In genomic region chr3:89300514-89300913, GRCm38 (mm10) we compare ENCODE assay signal across 21 mouse cellular contexts. TPM values are rescaled to one million over a fixed set of nuclear protein-coding genes. Genes with fewer than 3 reads are reported as not detected.
A peak's percentile ranks its signal among the peaks of the same experiment; 100 is the strongest.
DNase-seq lines count a peak whose midpoint lies in the region; ATAC-seq and TF ChIP-seq lines count a peak whose summit lies in the region.
"Had no signal": no experiment of that assay in that cellular context is flagged by ENCODE, and none has a peak within 500 bp of the region (broad histone marks: within the 10 kb centered on the region; RNA-seq: fewer than 3 reads in every experiment).

No protein-coding gene starts in this region.

- no peak overlapping the region for H3K4me2 ChIP-seq in heart, embryonic 12.5 days
- no peak overlapping the region for H3K4me2 ChIP-seq in intestine, embryonic 16.5 days (ENCODE audit: low read depth, low read length)
- no peak overlapping the region for H3K4me2 ChIP-seq in forebrain, embryonic 16.5 days (ENCODE audit: low read length)

- intact Hi-C loops in heart, adult 2 months (cut with DNase I), result no loop called here
- intact Hi-C loops in left cerebral cortex, adult 2 months (cut with DNase I), result no loop called here
- intact Hi-C loops in left cerebral cortex, postnatal 10 days (cut with DNase I), result no loop called here

- TF ChIP-seq CTCF in heart, adult 2 months (IDR thresholded peaks at IDR 0.05), result peak; percentile 52
- TF ChIP-seq CTCF in left cerebral cortex, adult 2 months (IDR thresholded peaks at IDR 0.05), result peak; percentile 7
- TF ChIP-seq CTCF in ES-Bruce4 (IDR thresholded peaks at IDR 0.05; ENCODE audit: low read depth, low read length), result peak; percentile 1

- no peak overlapping the region for H3K27ac ChIP-seq in heart, adult 2 months
- no peak overlapping the region for H3K27ac ChIP-seq in heart, embryonic 12.5 days (ENCODE audit: poor library complexity, severe bottlenecking)
- no peak overlapping the region for H3K27ac ChIP-seq in left cerebral cortex, adult 2 months
- no peak overlapping the region for H3K27ac ChIP-seq in ES-Bruce4 (ENCODE audit: insufficient read depth, low read length)
- H3K27ac ChIP-seq in intestine, embryonic 16.5 days (ENCODE audit: low read length), result peak overlapping the region; percentile 76
- no peak overlapping the region for H3K27ac ChIP-seq in forebrain, embryonic 16.5 days (ENCODE audit: low read length)
- H3K27ac ChIP-seq: forebrain, embryonic 15.5 days; hindbrain, embryonic 15.5 days; limb, embryonic 12.5 days; macrophage had no signal

- no peak for ATAC-seq in heart, embryonic 12.5 days (ENCODE audit: insufficient number of reproducible peaks, low FRiP score)
- ATAC-seq in intestine, embryonic 16.5 days, result 0 out of 2 replicates have a peak, but pooled peaks have one; percentile 9
- ATAC-seq in forebrain, embryonic 16.5 days, result no peak
- ATAC-seq: forebrain, embryonic 15.5 days had no signal

- no peak for TF ChIP-seq POLR2A in heart, adult 2 months (IDR thresholded peaks at IDR 0.05; ENCODE audit: insufficient read depth, low read depth, low read length)
- TF ChIP-seq POLR2A in ES-Bruce4 (IDR thresholded peaks at IDR 0.05; ENCODE audit: insufficient read depth, low read length), result no peak

- no peaks in the 10 kb centered on the region for H3K27me3 ChIP-seq in heart, adult 2 months (ENCODE audit: control insufficient read depth, insufficient read depth, low read length)
- H3K27me3 ChIP-seq in heart, embryonic 12.5 days (replicated peaks), result 0 out of 2 replicates have a peak, but pooled peaks cover 9% of the 10 kb centered on the region
- H3K27me3 ChIP-seq in ES-Bruce4 (ENCODE audit: control insufficient read depth, insufficient read depth, low read length, poor library complexity, severe bottlenecking), result no peaks in the 10 kb centered on the region
- no peaks in the 10 kb centered on the region for H3K27me3 ChIP-seq in intestine, embryonic 16.5 days (replicated peaks; ENCODE audit: control insufficient read depth, insufficient read depth, low read length)
- peaks cover 5% of the 10 kb centered on the region; the same call in 1 of the 2 replicates for H3K27me3 ChIP-seq in forebrain, embryonic 16.5 days (replicated peaks; ENCODE audit: control insufficient read depth, insufficient read depth, low read length)
- H3K27me3 ChIP-seq: limb, embryonic 12.5 days had no signal

- TF ChIP-seq EP300 in heart, adult 2 months (IDR thresholded peaks at IDR 0.05; ENCODE audit: insufficient read depth, low read depth, low read length), result no peak
- TF ChIP-seq EP300 in ES-Bruce4 (IDR thresholded peaks at IDR 0.05; ENCODE audit: insufficient read depth, low read depth, low read length), result no peak

- H3K36me3 ChIP-seq in heart, adult 2 months (ENCODE audit: control insufficient read depth, insufficient read depth, low read length), result no peaks in the 10 kb centered on the region
- no peaks in the 10 kb centered on the region for H3K36me3 ChIP-seq in heart, embryonic 12.5 days
- H3K36me3 ChIP-seq in ES-Bruce4 (ENCODE audit: control insufficient read depth, insufficient read depth, low read length, poor library complexity, severe bottlenecking), result no peaks in the 10 kb centered on the region
- H3K36me3 ChIP-seq in intestine, embryonic 16.5 days (ENCODE audit: control insufficient read depth, insufficient read depth, low read length), result no peaks in the 10 kb centered on the region
- H3K36me3 ChIP-seq in forebrain, embryonic 16.5 days (ENCODE audit: control insufficient read depth, insufficient read depth), result no peaks in the 10 kb centered on the region
- H3K36me3 ChIP-seq: forebrain, embryonic 15.5 days; G1E; hindbrain, embryonic 15.5 days; limb, embryonic 12.5 days had no signal

- H3K79me2 ChIP-seq in heart, adult 2 months (replicated peaks; ENCODE audit: control insufficient read depth, insufficient read depth, low read length), result no peaks in the 10 kb centered on the region

- 77% methylated on average over 2 of the region's 2 CpGs for WGBS in heart, adult 2 months
- 61% methylated on average over 2 of the region's 2 CpGs for WGBS in heart, embryonic 12.5 days
- 69% methylated on average over 2 of the region's 2 CpGs for whole genome bisulfite sequencing in intestine, embryonic 16.5 days
- 78% methylated on average over 2 of the region's 2 CpGs for WGBS in forebrain, embryonic 16.5 days

- DNase-seq in heart, adult 2 months, result no peak
- DNase-seq in left cerebral cortex, adult 2 months (ENCODE audit: extremely low spot score in 1 of 2, low spot score in 2 of 2), result no peak
- no peak for DNase-seq in left cerebral cortex, postnatal 10 days (ENCODE audit: extremely low spot score in 1 of 2, low spot score in 2 of 2)
- no peak for DNase-seq in ovary, postnatal 10 days (ENCODE audit: low spot score)
- DNase-seq: B cell, adult 2 months; cerebellum, adult 11 months; cerebellum, postnatal 25 days; heart, adult 18-20 months; heart, postnatal 36 days; lung, adult 2 months; right cerebral cortex, postnatal 25 days had no signal

- no peak overlapping the region for H3K9ac ChIP-seq in heart, adult 2 months (ENCODE audit: low read depth, low read length)
- no peak overlapping the region for H3K9ac ChIP-seq in heart, embryonic 12.5 days
- H3K9ac ChIP-seq in ES-Bruce4 (ENCODE audit: low read depth, poor library complexity, severe bottlenecking), result no peak overlapping the region; the same call in 1 of the 2 replicates
- H3K9ac ChIP-seq in intestine, embryonic 16.5 days (ENCODE audit: low read depth, low read length), result no peak overlapping the region
- H3K9ac ChIP-seq in forebrain, embryonic 16.5 days (replicated peaks; ENCODE audit: low read depth, low read length), result no peak overlapping the region
- H3K9ac ChIP-seq: forebrain, embryonic 15.5 days; hindbrain, embryonic 15.5 days had no signal

- no peak overlapping the region for H3K4me3 ChIP-seq in heart, adult 2 months
- H3K4me3 ChIP-seq in heart, embryonic 12.5 days, result no peak overlapping the region
- H3K4me3 ChIP-seq in left cerebral cortex, adult 2 months, result no peak overlapping the region
- no peak overlapping the region for H3K4me3 ChIP-seq in ES-Bruce4 (ENCODE audit: low read depth, low read length)
- H3K4me3 ChIP-seq in intestine, embryonic 16.5 days (ENCODE audit: low read length), result no peak overlapping the region
- H3K4me3 ChIP-seq in forebrain, embryonic 16.5 days (replicated peaks; ENCODE audit: low read length), result no peak overlapping the region
- H3K4me3 ChIP-seq: forebrain, embryonic 15.5 days; hindbrain, embryonic 15.5 days had no signal

- H3K4me1 ChIP-seq in heart, adult 2 months (ENCODE audit: control insufficient read depth, insufficient read depth, low read length), result no peaks in the 10 kb centered on the region; the same call in 1 of the 2 replicates
- H3K4me1 ChIP-seq in heart, embryonic 12.5 days (replicated peaks), result peaks cover 6% of the 10 kb centered on the region
- H3K4me1 ChIP-seq in ES-Bruce4 (ENCODE audit: control insufficient read depth, insufficient read depth, low read length), result no peaks in the 10 kb centered on the region
- peaks cover 21% of the 10 kb centered on the region for H3K4me1 ChIP-seq in intestine, embryonic 16.5 days (ENCODE audit: control insufficient read depth, insufficient read depth, low read length)
- peaks cover 11% of the 10 kb centered on the region for H3K4me1 ChIP-seq in forebrain, embryonic 16.5 days (replicated peaks; ENCODE audit: control insufficient read depth, insufficient read depth, low read length)

- H3K9me3 ChIP-seq in heart, embryonic 12.5 days (replicated peaks), result no peaks in the 10 kb centered on the region
- no peaks in the 10 kb centered on the region for H3K9me3 ChIP-seq in ES-Bruce4 (replicated peaks; ENCODE audit: control insufficient read depth, insufficient read depth, low read length, poor library complexity, severe bottlenecking)
- H3K9me3 ChIP-seq in intestine, embryonic 16.5 days (ENCODE audit: control insufficient read depth, low read length), result no peaks in the 10 kb centered on the region
- H3K9me3 ChIP-seq in forebrain, embryonic 16.5 days (ENCODE audit: control insufficient read depth, low read length), result no peaks in the 10 kb centered on the region
- H3K9me3 ChIP-seq: forebrain, embryonic 15.5 days; G1E; hindbrain, embryonic 15.5 days; limb, embryonic 12.5 days had no signal

RNA-seq across cellular contexts. Expression of gene Efna1, which starts 19.6 kb away (rescaled TPM):
- total RNA-seq in heart, adult 2 months (2021), result 10 to 100 TPM; 22.6 to 28.4 TPM
- polyA plus RNA-seq in heart, adult 2 months (2012; rRNA removed), result 39.6 and 44.4 TPM in 2 replicates
- polyA plus RNA-seq in heart, embryonic 12.5 days (2016; fragmentation: Nextera tagmentation; extraction: Ambion mirVana), result 27.0 and 31.0 TPM in 2 replicates
- 1 to 10 TPM; 5.5 to 5.9 TPM for total RNA-seq in left cerebral cortex, adult 2 months (2021)
- total RNA-seq in left cerebral cortex, postnatal 10 days (2021), result 1 to 10 TPM; 3.3 to 4.4 TPM
- 8.3 and 11.0 TPM in 2 replicates for polyA plus RNA-seq in ES-Bruce4 (2011; ENCODE audit: insufficient read depth, insufficient read length, low read depth, missing spikeins)
- 62.9 and 69.6 TPM in 2 replicates for polyA plus RNA-seq in intestine, embryonic 16.5 days (2015; fragmentation: Nextera tagmentation; extraction: Ambion mirVana)
- 8.3 and 9.5 TPM in 2 replicates for polyA plus RNA-seq in forebrain, embryonic 16.5 days (2015; fragmentation: Nextera tagmentation; extraction: Ambion mirVana)
- polyA plus RNA-seq: G1E had no signal

RNA-seq across cellular contexts. Expression of gene Efna3, which starts 22.3 kb away (rescaled TPM):
- not detected for total RNA-seq in heart, adult 2 months (2021)
- 0.09 TPM in 1 of 2 replicates, not detected in the other for polyA plus RNA-seq in heart, adult 2 months (2012; rRNA removed)
- 1.3 TPM in 2 replicates for polyA plus RNA-seq in heart, embryonic 12.5 days (2016; fragmentation: Nextera tagmentation; extraction: Ambion mirVana)
- total RNA-seq in left cerebral cortex, adult 2 months (2021), result 10 to 100 TPM; 49.3 to 55.0 TPM
- total RNA-seq in left cerebral cortex, postnatal 10 days (2021), result 10 to 100 TPM; 47.7 to 56.7 TPM
- 17.2 and 18.9 TPM in 2 replicates for polyA plus RNA-seq in ES-Bruce4 (2011; ENCODE audit: insufficient read depth, insufficient read length, low read depth, missing spikeins)
- polyA plus RNA-seq in intestine, embryonic 16.5 days (2015; fragmentation: Nextera tagmentation; extraction: Ambion mirVana), result 5.9 and 7.5 TPM in 2 replicates
- 55.3 and 55.8 TPM in 2 replicates for polyA plus RNA-seq in forebrain, embryonic 16.5 days (2015; fragmentation: Nextera tagmentation; extraction: Ambion mirVana)
- total RNA-seq: G1E; gastrocnemius, adult 18-20 months; heart, adult 18-20 months; heart, postnatal 36 days had no signal
- polyA plus RNA-seq: G1E, macrophage had no signal

RNA-seq across cellular contexts. Expression of gene Slc50a1, which starts 30.1 kb away (rescaled TPM):
- 10 to 100 TPM; 17.3 to 23.3 TPM for total RNA-seq in heart, adult 2 months (2021)
- 105 and 111 TPM in 2 replicates for polyA plus RNA-seq in heart, adult 2 months (2012; rRNA removed)
- 40.9 and 42.9 TPM in 2 replicates for polyA plus RNA-seq in heart, embryonic 12.5 days (2016; fragmentation: Nextera tagmentation; extraction: Ambion mirVana)
- total RNA-seq in left cerebral cortex, adult 2 months (2021), result 10 to 100 TPM; 36.0 to 38.6 TPM
- total RNA-seq in left cerebral cortex, postnatal 10 days (2021), result 10 to 100 TPM; 17.9 to 22.3 TPM
- polyA plus RNA-seq in ES-Bruce4 (2011; ENCODE audit: insufficient read depth, insufficient read length, low read depth, missing spikeins), result 34.5 and 35.7 TPM in 2 replicates
- 62.7 and 74.1 TPM in 2 replicates for polyA plus RNA-seq in intestine, embryonic 16.5 days (2015; fragmentation: Nextera tagmentation; extraction: Ambion mirVana)
- 38.6 and 41.2 TPM in 2 replicates for polyA plus RNA-seq in forebrain, embryonic 16.5 days (2015; fragmentation: Nextera tagmentation; extraction: Ambion mirVana)
- polyA plus RNA-seq: G1E had no signal

RNA-seq across cellular contexts. Expression of gene Efna4, which starts 37.3 kb away (rescaled TPM):
- under 1 TPM; 0.21 to 0.36 TPM for total RNA-seq in heart, adult 2 months (2021)
- 0.64 and 0.86 TPM in 2 replicates for polyA plus RNA-seq in heart, adult 2 months (2012; rRNA removed)
- 8.7 and 10.6 TPM in 2 replicates for polyA plus RNA-seq in heart, embryonic 12.5 days (2016; fragmentation: Nextera tagmentation; extraction: Ambion mirVana)
- under 1 TPM in 1 of 2 experiments, not detected in 1; 0.21 TPM for total RNA-seq in left cerebral cortex, adult 2 months (2021)
- 1 to 10 TPM in 1 of 2 experiments, under 1 TPM in 1; 0.34 to 1.1 TPM for total RNA-seq in left cerebral cortex, postnatal 10 days (2021)
- polyA plus RNA-seq in ES-Bruce4 (2011; ENCODE audit: insufficient read depth, insufficient read length, low read depth, missing spikeins), result 14.6 and 16.7 TPM in 2 replicates
- polyA plus RNA-seq in intestine, embryonic 16.5 days (2015; fragmentation: Nextera tagmentation; extraction: Ambion mirVana), result 12.1 and 14.1 TPM in 2 replicates
- 14.1 and 16.7 TPM in 2 replicates for polyA plus RNA-seq in forebrain, embryonic 16.5 days (2015; fragmentation: Nextera tagmentation; extraction: Ambion mirVana)
- total RNA-seq: G1E; gastrocnemius, adult 18-20 months had no signal
- polyA plus RNA-seq: G1E, macrophage had no signal

RNA-seq across cellular contexts. Expression of gene Dpm3, which starts 41.4 kb away (rescaled TPM):
- total RNA-seq in heart, adult 2 months (2021), result 10 to 100 TPM; 54.3 to 58.2 TPM
- 140 and 160 TPM in 2 replicates for polyA plus RNA-seq in heart, adult 2 months (2012; rRNA removed)
- polyA plus RNA-seq in heart, embryonic 12.5 days (2016; fragmentation: Nextera tagmentation; extraction: Ambion mirVana), result 65.1 and 79.2 TPM in 2 replicates
- 10 to 100 TPM; 50.9 to 53.1 TPM for total RNA-seq in left cerebral cortex, adult 2 months (2021)
- 10 to 100 TPM; 47.1 to 51.1 TPM for total RNA-seq in left cerebral cortex, postnatal 10 days (2021)
- 36.7 and 59.9 TPM in 2 replicates for polyA plus RNA-seq in ES-Bruce4 (2011; ENCODE audit: insufficient read depth, insufficient read length, low read depth, missing spikeins)
- 119 and 126 TPM in 2 replicates for polyA plus RNA-seq in intestine, embryonic 16.5 days (2015; fragmentation: Nextera tagmentation; extraction: Ambion mirVana)
- 67.0 and 73.5 TPM in 2 replicates for polyA plus RNA-seq in forebrain, embryonic 16.5 days (2015; fragmentation: Nextera tagmentation; extraction: Ambion mirVana)

Comparison
In these comparisons a context has a peak if more than half of its experiments do, and no peak if none do; other contexts are left out.
1. CTCF ChIP-seq: peak in every context shown above with its lines; median percentile 52 in heart, adult 2 months; 7 in left cerebral cortex, adult 2 months; 1 in ES-Bruce4.